Mouse (Mus musculus): Measurements from ENCODE around the gene Entpd6.

The Entpd6 gene

DNA sequence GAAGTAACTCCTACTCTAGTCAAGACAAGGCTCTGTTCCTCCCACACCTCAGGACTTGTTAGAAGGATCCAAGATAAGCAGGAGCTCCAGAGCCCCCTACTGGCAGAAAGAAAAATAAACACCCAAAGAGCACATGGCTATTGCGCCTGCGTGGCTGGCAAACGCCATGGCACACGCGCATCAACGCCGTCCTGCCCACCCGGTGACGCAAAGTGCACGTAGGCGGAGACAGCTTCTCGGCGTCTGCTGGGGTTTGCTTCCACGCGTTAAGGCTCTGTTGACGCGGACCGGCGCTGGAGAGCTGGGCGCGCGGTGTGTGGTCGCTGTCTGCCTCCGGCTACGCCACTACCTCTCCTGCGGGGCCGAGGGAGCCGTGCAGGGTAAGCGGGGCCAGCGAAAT lies at the start of gene Entpd6:
TSS of gene Entpd6 (plus strand) at position 189 of the 400 bp plus-strand sequence.
- DNase-seq: peak; percentile 98

GRCm38 (mm10) chr2:150712167-150712674 lies 36.6 kb upstream of the Entpd6 start:
- peak; percentile 33 for DNase-seq

DNA sequence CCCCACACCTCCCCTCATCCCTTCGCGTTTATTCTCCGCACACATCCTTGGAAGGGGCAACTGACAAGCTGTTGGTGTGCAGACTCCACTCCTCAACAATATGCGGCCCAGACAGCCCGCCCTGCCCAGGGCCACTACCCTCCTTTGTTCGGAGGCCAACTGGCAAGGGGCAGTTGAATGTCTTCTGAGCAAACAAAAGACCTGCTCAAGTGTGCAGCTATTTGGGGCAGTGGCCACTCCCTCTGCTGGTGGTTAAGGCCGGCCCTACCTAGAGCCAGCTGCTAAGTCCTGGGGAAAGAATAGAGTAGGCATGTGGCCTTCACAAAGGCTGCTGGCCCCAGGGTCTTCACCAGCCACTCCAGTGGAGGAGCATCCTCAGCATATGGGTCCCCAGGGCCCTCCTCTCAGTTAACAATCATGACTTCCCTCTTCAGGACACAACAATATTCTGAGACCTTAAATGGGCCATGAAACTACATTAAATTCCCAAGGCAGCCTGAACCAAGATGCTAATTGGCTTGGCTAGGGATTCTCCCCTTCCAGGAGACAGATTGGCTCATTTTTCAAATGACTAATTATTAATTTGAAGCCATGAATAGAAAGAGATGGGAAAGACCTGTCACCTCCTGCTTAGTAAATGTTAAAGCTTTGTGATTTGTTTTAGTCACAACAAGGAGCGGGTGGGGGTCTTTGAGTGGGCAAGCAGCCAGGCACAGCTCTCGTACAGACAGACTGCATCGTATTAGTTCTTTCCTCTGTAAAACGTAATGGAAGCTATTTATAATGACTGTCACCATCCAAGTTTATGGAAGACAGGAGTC lies 12.9 kb upstream of the Entpd6 start:
- no peak for DNase-seq

- DNase-seq: no peak
Observed at GRCm38 (mm10) chr2:150737881-150738280, 11.0 kb upstream of the Entpd6 start.

DNA sequence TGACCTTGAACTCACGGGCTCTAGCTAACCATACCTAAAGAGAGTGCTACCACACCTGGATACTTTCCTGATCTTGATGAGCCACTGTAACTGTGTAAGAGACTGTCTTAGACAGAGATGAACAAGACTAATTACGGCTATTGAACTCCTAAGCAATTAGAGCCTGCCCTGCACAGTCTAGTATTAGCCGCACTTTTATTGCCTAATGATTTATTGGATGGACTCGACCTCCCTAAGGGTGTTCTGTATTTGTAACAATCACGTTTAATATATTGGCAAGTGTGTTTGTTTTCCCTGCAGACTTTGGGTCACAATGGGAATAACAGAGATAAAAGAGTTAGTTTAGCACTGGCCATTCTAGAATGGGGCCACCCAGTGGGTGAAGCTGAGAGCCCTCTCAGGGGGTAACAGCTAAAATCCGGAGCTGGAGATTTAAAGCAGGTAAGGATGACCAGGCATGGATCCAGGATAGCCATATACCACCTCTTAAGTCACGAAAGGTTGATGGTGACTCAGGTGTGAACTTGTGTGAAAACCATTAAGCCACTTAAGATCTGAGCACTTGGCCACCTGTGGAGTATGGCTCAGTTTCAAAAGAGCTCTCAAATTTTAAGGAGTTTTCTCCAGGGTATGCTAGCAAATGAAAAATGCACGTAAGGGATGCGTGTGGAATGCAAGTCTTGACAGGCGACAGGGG lies 8.5 kb upstream of the Entpd6 start:
- no peak for DNase-seq

DNA sequence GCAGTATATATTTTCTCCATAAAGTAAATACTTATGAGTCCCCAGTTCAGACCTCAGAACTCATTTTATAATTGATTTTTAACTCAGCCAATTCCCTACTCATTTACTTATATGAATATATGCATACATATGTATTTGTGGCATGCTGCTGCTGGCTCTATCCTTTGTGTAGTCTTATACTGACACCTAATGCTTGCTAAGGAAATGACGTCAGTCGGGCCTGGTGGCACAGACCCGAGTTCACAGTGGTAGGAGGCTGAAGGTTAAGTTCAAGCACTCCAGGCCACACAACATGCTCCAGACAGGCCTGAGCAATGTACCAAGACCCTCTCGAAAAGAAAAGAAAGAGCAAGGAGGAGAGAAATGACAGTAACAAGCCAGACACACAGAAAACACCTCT lies 7.4 kb upstream of the Entpd6 start:
- no peak for DNase-seq

DNA sequence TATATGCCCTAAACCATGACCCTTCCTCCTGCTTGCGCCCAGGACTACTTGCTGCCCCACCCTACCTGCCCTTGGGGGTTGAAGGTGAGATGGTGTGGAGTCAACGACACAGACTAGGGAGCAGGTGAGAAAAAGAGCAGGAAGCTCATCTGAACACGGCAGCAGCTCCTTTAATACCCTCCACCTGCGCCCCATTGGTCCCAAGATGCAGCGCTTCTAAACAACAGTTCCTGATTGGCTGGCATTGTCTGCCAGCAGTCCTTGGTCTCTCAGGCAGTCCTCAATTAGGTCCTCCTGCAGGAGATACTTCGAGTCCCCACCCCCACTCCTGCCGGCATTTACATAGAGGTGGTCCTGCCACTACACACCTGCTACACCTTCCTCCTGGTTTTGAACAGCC lies 3.8 kb upstream of the Entpd6 start:
- no peak for DNase-seq

GRCm38 (mm10) chr2:150749283-150749682 lies 441 bp downstream of the Entpd6 start:
- DNase-seq: no peak

DNA sequence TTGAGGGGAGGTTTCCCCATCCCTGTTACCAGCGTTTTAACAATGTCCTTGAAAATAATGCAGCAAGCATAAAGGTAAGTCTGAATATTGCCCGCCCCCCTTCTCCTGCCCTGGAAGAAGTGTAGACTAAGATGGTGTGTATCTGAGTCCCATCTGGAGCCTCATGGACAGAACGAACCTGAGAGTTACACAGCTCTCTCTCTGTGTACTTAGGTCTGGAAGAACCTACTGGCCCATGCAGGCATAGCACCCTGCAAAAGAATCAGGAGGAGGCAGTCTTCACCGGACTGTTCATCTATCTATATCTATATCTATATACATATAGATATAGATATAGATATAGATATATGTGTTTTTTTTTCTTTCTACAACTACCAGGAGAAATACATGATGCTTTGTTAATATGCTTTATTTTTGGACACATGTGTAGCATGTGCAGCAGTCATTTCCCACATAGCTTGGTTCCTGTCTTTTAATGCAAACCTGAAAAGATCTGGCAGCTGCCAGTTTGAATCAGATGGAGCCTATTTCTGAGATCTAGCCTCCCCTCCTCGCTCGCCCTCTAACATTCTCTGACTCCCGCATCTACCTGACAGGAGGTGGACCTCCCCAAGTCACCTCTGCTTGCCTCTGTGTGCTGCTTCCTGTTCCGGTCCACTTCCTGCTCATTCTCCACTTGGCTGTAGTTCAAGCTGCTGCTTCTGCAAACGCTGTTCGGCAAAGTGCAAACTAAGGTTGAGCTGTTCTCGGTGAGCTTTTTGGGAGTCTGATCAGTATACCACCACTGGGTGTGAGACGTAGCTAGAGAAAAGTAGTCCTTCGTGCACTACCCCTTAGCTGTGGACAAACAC lies 1.5 kb downstream of the Entpd6 start:
- DNase-seq: no peak

DNA sequence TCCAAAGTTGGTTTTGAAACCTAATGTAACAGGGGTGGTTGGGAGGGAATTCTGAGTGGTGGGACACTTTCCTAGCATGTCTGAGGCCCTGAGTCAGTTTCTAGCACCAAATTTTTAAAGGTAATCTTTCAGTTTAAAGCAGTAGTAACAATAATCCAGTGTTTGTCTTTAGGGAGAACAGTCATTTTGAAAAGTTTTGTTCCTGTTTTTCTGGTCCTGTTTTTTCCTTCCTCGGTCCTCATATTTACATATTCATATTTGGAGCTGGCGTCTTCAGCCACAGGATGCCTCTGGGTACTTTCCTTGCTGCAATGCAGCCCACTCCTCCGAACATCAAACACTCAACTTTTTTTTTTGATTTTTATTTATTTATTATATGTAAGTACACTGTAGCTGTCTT lies 6.2 kb downstream of the Entpd6 start:
- DNase-seq: no peak

DNA sequence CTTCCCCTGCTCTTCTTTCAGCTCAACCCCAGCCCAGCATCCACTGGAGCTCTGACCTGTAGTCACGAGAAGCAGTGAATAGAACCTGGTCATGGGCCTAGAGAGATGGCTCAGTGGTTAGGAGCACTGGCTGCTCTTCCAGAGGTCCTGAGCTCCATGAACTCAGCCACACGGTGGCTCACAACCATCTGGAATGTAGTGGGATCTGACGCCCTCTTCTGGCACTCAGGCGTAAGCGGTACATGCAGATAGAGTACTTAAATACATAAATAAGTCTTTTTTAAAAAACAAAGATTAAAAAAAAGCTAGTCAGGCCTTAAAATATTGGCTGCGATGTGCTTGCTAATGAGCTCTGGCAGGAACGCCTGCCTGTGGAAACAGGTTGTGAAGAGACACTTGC lies 12.6 kb downstream of the Entpd6 start:
- DNase-seq: peak; percentile 35

GRCm38 (mm10) chr2:150765619-150766018 lies 16.8 kb downstream of the Entpd6 start:
- DNase-seq: peak; percentile 73

- DNase-seq: no peak
Observed at GRCm38 (mm10) chr2:150766083-150766862, 17.4 kb downstream of the Entpd6 start.

DNA sequence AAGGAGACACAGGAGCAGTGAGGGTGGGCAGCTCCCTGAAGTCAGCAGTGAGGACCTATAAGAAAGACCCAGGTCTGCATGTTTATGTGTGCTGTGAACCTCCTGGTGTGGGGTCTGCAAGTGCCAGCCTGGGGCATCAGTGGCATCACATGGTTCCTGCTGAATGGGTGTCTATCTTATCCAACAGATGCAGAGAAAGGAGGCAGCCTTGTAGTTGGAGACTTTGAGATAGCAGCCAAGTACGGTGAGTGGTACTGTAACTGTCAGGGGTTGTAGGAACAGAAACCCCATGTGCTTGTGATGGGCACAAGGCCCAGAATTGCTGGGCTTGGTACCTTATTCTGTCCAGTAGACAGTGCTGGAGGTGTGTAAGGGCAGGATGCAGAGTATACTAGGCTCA lies 19.8 kb downstream of the Entpd6 start:
- no peak for DNase-seq

DNA sequence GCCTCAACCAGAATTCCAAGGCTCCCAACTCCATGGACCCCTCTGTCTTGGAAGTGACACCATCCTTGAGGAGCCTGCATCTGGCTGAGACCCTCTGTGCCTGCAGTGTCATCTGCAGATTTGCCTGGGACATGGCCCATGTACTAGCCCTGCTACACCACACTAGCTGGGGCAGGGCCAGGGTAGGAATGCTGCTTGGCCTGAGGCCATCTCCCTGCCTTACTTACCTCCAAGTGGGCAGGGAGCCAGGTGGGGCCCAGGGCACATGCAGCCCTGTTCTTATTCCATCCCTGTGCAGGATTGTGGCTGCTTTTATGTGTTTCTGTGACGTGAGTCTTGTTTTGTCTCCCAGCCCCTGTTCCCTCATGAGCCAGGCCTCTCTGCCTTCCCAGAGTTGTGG lies 21.9 kb downstream of the Entpd6 start:
- DNase-seq: no peak

DNA sequence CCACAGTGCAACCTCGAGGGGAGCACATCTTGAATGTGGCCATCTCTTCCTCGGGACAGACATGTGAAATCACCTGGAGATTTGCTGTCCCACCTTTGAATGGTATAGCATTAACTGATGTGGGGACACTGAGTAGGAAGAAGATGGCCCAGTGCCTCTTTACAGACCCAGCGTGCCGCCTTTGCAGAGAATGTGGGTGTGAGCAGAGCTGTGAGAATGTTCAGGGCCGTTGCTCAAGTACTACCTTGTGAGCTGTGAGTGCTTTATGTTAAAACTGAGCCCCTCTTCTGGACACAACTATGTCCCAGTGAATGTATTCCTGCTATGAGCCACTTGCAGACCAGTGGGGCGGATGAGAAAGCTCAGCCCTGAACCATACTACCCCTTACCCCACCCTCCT lies 22.3 kb downstream of the Entpd6 start:
- no peak for DNase-seq

DNA sequence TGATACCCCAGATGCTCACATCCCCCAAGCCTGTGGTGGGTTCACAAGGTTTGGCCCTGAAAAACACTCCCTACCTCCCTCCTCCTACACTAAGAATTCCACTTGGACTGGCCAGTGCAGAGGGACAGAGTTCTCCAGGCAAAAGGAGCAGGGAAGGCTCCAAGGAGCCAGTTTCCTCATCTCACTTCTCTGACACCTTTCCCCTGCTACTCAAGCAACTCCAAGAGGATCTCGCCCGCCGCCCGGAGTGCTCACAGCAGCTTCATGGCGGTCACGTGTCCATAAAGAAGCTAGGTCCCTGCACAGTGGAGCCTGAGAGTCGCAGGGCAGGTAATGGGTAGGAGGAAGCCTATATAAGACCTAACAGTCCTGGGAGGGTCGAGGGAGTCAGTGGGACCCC lies 23.2 kb downstream of the Entpd6 start:
- DNase-seq: no peak

GRCm38 (mm10) chr2:150772466-150773119 lies 23.8 kb downstream of the Entpd6 start:
- DNase-seq: no peak

DNA sequence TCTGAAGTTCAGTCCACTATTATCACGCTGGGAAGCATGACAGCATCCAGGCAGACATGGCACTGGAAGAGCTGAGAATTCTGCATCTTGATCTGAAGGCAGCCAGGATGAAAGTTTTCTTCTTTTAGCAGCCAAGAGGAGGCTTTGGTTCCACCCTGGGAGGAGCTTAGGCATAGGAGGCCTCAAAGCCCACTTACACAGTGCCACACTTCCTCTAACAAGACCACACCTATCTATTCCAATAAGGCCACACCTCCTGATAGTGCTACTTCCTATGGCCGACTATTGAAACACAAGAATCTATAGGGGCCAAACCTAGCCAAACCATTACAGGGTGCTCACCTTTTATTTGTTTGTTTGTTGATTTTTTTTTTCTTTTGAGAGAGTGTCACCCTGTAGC lies 34.0 kb downstream of the Entpd6 start:
- no peak for DNase-seq

DNA sequence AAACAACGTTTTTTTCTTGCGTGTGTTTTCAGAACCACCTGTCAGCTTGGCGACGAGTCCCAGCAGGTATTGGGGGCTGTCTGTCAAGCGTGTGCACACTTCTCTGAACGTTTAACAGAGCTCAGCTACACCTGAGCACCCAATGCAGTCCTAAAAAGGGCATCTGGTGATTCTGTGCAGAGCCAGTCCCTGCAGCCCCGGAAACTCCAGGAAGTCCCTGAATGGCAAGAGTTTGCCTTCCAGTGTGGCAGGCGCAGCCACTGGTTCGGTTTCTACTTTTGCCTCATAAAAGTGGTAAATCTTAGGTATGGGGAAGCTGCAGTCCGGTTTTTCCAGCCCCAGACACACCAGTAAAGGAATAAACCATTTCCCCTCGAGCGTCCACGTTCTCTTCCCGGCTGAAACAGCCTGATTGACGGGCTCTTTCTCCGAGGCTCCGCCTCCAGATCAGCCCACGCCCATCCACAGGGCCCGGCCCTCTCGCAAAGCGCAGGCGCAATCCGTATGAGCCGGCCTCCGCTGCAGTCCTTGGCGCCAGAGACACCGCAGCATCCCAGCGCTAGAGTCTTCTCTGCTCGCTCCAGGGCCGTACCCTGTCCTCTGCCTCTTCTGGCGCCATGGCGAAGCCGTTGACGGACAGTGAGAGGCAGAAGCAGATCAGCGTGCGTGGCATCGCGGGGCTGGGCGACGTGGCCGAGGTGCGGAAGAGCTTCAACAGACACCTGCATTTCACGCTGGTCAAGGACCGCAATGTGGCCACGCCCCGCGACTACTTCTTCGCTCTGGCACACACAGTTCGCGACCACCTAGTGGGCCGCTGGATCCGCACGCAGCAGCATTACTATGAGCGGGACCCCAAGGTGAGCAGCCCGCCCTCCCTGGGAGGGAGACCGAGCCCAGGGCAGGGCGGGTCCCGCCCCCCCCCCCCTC lies 37.7 kb downstream of the Entpd6 start, which contains the start of gene Pygb:
TSS of gene Pygb (plus strand) at position 485 of the 930 bp plus-strand sequence.
- DNase-seq: peak; percentile 88
